Mouse (Mus musculus): ENCODE data around the gene Gm10944. TPM values are rescaled to one million over a fixed set of nuclear protein-coding genes. Genes with fewer than 3 reads are reported as not detected.

Gm10944 gene
- total RNA-seq (2023): not detected

GRCm38 (mm10) chr10:10681048-10681447, at the start of gene Gm10944:
TSS of gene Gm10944 (plus strand) at chr10:10681348.

Other genes with a start within 250 kb of the Gm10944 start
- gene Adgb, start 209.0 kb upstream of the Gm10944 start, total RNA-seq (2023): 1 to 10 TPM in 1 of 2 experiments, under 1 TPM in 1; 0.64 to 1.0 TPM
- gene Rab32, start 123.1 kb upstream of the Gm10944 start, total RNA-seq (2023): 100 to 1,000 TPM; 101 to 104 TPM

Measured in monocyte, adult 59 days (primary cell).